Mouse (Mus musculus) adrenal gland (tissue): ENCODE results near the gene Col19a1.

ENCODE experiments used
- intact Hi-C: fragments of 180-260 bp; cut with DNase I; formaldehyde crosslinking; loops from one replicate; pipeline ENCODE4 v1.15.1; 2025

Gene Col19a1

DNA sequence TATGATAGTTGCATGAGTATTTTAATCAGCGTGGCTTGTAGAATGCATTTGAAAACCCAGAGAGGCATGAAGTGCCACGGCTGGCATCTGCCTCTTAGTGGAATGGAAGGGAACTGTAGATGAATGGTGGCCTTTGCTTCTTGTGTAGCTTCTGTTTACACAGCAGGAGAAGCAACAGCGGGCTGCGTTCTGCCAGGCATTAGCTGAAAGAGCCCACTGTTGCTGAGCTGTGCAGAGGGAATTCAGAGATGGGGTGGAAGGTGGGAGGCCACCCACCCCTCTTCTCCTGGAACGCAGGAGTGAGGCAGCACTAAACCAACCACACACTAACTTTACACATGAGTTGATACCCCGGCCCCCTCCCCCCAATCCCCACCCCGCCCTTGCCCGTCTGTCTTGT lies 356.8 kb downstream of the Col19a1 start:
- intact Hi-C loops = no loop called here

DNA sequence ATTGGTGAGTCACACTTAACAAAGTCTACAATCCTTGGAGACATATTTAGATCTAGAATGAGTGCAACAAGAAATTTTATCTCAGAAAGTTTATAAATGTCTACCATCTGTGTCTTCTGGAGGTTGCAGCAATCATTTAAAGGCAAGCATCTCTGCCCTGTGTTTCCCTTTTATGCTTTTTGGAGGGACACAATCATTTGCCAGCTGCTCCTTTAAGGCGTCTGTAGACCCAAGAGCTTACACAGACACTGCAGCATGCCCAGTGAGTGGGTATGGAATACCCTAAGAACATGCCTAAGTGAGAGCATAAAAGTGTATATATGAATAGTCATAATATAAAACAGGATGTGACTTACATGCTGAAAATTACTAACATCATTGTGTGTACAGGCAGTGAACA lies 357.7 kb downstream of the Col19a1 start:
- intact Hi-C loops = no loop called here

DNA sequence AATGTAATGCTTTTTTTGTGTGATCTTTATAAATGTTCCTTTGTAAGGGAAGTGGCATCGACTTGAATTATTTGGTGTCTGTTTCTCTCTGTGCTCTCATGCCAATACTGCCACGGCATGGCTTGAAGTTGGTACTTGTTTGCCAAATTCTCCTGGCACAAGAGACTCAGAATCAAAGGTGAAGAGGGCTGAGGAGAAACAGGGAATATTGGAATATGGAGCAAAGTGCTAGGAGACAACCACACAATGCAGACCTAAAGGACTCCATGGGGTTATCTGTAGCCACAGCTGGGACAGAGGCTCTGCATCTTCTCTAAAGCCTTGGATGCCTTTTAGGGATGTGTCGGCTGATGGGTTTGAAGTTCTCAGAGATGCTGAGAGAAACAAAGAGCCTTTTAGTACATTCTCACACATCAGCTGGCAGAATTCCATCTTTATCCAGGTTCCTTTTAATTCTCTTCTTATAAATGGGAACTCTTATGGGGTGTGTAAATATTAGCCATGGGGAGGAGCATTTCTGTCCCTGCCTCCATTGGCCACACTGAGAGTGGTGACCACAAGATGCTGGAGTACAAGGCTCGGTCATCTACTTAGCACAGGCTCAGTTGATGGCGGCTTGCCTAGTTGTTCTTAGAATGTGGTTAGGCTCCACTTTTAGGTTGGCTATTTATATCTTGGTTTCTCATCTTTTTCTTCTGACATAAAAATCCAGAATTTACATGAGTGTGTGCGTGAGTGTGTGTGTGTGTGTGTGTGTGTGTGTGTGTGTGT lies 360.1 kb downstream of the Col19a1 start:
- intact Hi-C loops = no loop called here

DNA sequence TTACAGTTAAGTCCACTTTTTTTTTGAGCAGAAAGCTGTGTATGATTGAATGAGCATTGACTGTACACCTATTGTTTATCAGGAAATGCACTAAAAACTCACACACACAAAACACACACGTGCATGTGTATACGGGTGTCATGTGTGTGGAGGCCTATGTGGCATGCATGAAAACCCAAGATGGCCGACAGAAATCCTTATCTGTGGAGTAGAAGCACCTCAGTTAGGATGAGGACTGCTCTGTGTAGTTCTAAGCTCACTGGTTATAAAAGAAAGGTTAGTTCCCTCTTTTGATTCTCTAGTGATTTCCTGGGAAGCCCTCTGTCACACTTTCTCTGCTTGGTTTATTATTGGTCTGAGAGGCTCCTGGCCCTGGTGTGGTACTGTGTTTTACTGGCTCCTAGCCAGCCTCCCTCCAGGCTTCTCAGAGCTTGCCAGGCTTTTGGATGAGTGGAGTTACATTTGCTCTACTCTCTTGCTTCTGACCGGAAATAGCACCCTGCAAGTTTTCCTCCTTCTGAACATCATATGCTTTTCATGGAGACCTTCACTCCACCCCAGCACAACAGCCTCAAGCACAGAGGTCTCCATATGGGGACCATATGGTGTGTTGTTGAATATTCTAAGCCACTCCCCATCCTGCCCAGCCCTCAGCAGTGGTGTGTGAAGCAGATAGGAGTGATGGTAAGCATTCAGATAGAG lies 361.3 kb downstream of the Col19a1 start:
- intact Hi-C loops = no loop called here

GRCm38 (mm10) chr1:24222981-24223612 lies 364.2 kb downstream of the Col19a1 start:
- intact Hi-C loops = no loop called here

DNA sequence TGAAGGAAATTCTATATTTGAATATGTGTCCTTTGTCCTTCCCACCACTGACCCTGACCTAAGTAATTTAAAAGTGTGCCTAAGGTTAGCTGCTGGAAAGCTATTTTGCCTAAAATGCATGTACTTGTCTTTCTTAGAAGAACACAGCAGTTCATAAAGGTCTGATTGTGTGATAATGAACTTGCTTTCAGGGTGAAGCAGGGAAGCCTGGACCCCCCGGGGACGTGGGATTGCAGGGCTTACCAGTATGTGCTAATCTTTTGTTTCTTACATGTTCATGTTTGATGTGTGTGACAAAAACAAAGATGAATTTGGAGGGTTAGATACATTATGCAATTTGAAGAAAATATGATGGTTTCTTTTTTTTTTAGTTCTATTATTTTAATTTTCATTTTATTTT lies 365.0 kb downstream of the Col19a1 start:
- intact Hi-C loops = no loop called here

- intact Hi-C loops = no loop called here
These were observed 368.2 kb downstream of the Col19a1 start for GRCm38 (mm10) chr1:24219041-24219440.
